Mouse (Mus musculus) midbrain, embryonic 10.5 days (tissue): Measurements from ENCODE around the gene Zfp446. TPM values are rescaled to one million over a fixed set of nuclear protein-coding genes. Genes with fewer than 3 reads are reported as not detected.
"Not testable (repeated sequence)": the region's sequence is repeated elsewhere in the genome, so short reads cannot be mapped to it uniquely, and the experiment has no call there.

Source experiments
- DNase-seq: peaks from one replicate; pipeline ENCODE4 v3.0.0-alpha.2; 2017; ENCODE audit warnings: low spot score
- H3K27ac ChIP-seq: fragments of 300-500 bp; sonication (generic); replicated peaks from 2 replicates; pipeline ENCODE4 v1.5.1; 2016; ENCODE audit warnings: mild to moderate bottlenecking
- H3K27me3 ChIP-seq: fragments of 300-500 bp; sonication (generic); 2 replicates; pipeline ENCODE4 v1.6.1; 2016; ENCODE audit warnings: low read depth, mild to moderate bottlenecking; ENCODE audit not compliant: poor library complexity, severe bottlenecking
- H3K36me3 ChIP-seq: fragments of 300-500 bp; sonication (generic); 2 replicates; pipeline ENCODE4 v1.6.1; 2016; ENCODE audit warnings: mild to moderate bottlenecking, moderate library complexity
- H3K4me1 ChIP-seq: fragments of 300-500 bp; sonication (generic); 2 replicates; pipeline ENCODE4 v1.6.1; 2016
- H3K4me3 ChIP-seq: fragments of 300-500 bp; sonication (generic); 2 replicates; pipeline ENCODE4 v1.5.1; 2016; ENCODE audit warnings: mild to moderate bottlenecking, moderate library complexity
- H3K9me3 ChIP-seq: fragments of 300-500 bp; sonication (generic); replicated peaks from 2 replicates; pipeline ENCODE4 v1.6.1; 2016; ENCODE audit warnings: mild to moderate bottlenecking
- WGBS: fragments of 180-500 bp; shearing (Covaris S2); methylation state at CpG from one replicate; pipeline ENCODE4 v1.1.7; 2016; 5-methylcytosine and 5-hydroxymethylcytosine counted together
- polyA plus RNA-seq: library from polyadenylated mRNA; unstranded; fragments of >200 nt; fragmentation: Nextera tagmentation; extraction: Ambion mirVana; gene quantifications from 2 replicates; pipeline ENCODE4 v1.2.1, GENCODE M21; 2016

Zfp446 gene
- 18.0 and 19.4 TPM in 2 replicates for polyA plus RNA-seq

GRCm38 (mm10) chr7:12977682-12978389 is at the start of gene Zfp446:
Zfp446 (plus strand) TSS chr7:12977848.
- DNase-seq = peak; percentile 98
- Histone ChIP-seq H3K27me3 (no peaks in the 10 kb centered on the region), H3K36me3 (peaks cover 27% of the 10 kb centered on the region), H3K27ac (peak within 1 kb of the TSS; percentile 97), H3K4me3 (peak within 1 kb of the TSS; percentile 77), H3K4me1 (peaks cover 24% of the 10 kb centered on the region), H3K9me3 (no peaks in the 10 kb centered on the region)
- under 1% methylated on average over 49 of the region's 49 CpGs for WGBS

GRCm38 (mm10) chr7:12933615-12934140 is 44.0 kb upstream of the Zfp446 start:
- no peaks in the 10 kb centered on the region for H3K9me3 ChIP-seq
- H3K27ac ChIP-seq = no peak overlapping the region; the same call in 1 of the 2 replicates
- no peak overlapping the region for H3K4me3 ChIP-seq
- 51% methylated on average over 4 of the region's 4 CpGs for WGBS
- peaks cover 12% of the 10 kb centered on the region for H3K4me1 ChIP-seq
- no peak for DNase-seq
- H3K27me3 ChIP-seq = peaks cover 14% of the 10 kb centered on the region
- peaks cover 15% of the 10 kb centered on the region for H3K36me3 ChIP-seq

- H3K36me3 ChIP-seq = 0 out of 2 replicates have a peak, but pooled peaks cover 5% of the 10 kb centered on the region
- no peak overlapping the region for H3K27ac ChIP-seq
- H3K4me3 ChIP-seq = no peak overlapping the region
- DNase-seq = no peak
- no peaks in the 10 kb centered on the region for H3K9me3 ChIP-seq
- WGBS = 85% methylated on average over 3 of the region's 3 CpGs
- peaks cover 12% of the 10 kb centered on the region for H3K4me1 ChIP-seq
- peaks cover 3% of the 10 kb centered on the region; the same call in 1 of the 2 replicates for H3K27me3 ChIP-seq
Measured at GRCm38 (mm10) chr7:12934808-12935207, 42.8 kb upstream of the Zfp446 start.

- H3K4me1 ChIP-seq = peaks cover 12% of the 10 kb centered on the region
- H3K27me3 ChIP-seq, H3K36me3 ChIP-seq, DNase-seq, H3K4me3 ChIP-seq, H3K9me3 ChIP-seq, H3K27ac ChIP-seq: not testable (repeated sequence)
- WGBS = 82% methylated on average over 4 of the region's 4 CpGs
Measured at GRCm38 (mm10) chr7:12937254-12937803, 40.3 kb upstream of the Zfp446 start.

GRCm38 (mm10) chr7:12940599-12940998 is 37.0 kb upstream of the Zfp446 start:
- H3K9me3 ChIP-seq = no peaks in the 10 kb centered on the region
- H3K4me1 ChIP-seq = no peaks in the 10 kb centered on the region
- no peaks in the 10 kb centered on the region for H3K27me3 ChIP-seq
- 90% methylated on average over 4 of the region's 4 CpGs for WGBS
- no peak for DNase-seq
- H3K36me3 ChIP-seq = no peaks in the 10 kb centered on the region
- no peak overlapping the region for H3K27ac ChIP-seq
- H3K4me3 ChIP-seq = no peak overlapping the region

GRCm38 (mm10) chr7:12943488-12943887 is 34.2 kb upstream of the Zfp446 start:
- DNase-seq = no peak
- no peaks in the 10 kb centered on the region for H3K9me3 ChIP-seq
- no peak overlapping the region for H3K4me3 ChIP-seq
- no peak overlapping the region for H3K27ac ChIP-seq
- H3K4me1 ChIP-seq = no peaks in the 10 kb centered on the region
- no peaks in the 10 kb centered on the region for H3K27me3 ChIP-seq
- no peaks in the 10 kb centered on the region for H3K36me3 ChIP-seq

- Histone ChIP-seq H3K27me3 (no peaks in the 10 kb centered on the region), H3K4me3 (peak overlapping the region; percentile 59), H3K9me3 (no peaks in the 10 kb centered on the region), H3K27ac (peak overlapping the region; percentile 94), H3K4me1 (peaks cover 17% of the 10 kb centered on the region), H3K36me3 (no peaks in the 10 kb centered on the region)
- WGBS = 11% methylated on average over 35 of the region's 35 CpGs
- peak; percentile 95 for DNase-seq
Measured at GRCm38 (mm10) chr7:12949032-12949871, 28.4 kb upstream of the Zfp446 start.

- H3K27ac ChIP-seq = peak overlapping the region; percentile 94
- DNase-seq = no peak
- WGBS = 11% methylated on average over 16 of the region's 16 CpGs
- H3K4me1 ChIP-seq = peaks cover 17% of the 10 kb centered on the region
- no peaks in the 10 kb centered on the region for H3K36me3 ChIP-seq
- no peaks in the 10 kb centered on the region for H3K9me3 ChIP-seq
- H3K4me3 ChIP-seq = peak overlapping the region; percentile 59
- no peaks in the 10 kb centered on the region for H3K27me3 ChIP-seq
Measured at GRCm38 (mm10) chr7:12949872-12950229, 27.8 kb upstream of the Zfp446 start.

GRCm38 (mm10) chr7:12954896-12955295 is 22.8 kb upstream of the Zfp446 start:
- no peak overlapping the region for H3K4me3 ChIP-seq
- no peaks in the 10 kb centered on the region for H3K9me3 ChIP-seq
- WGBS = 62% methylated on average over 3 of the region's 3 CpGs
- H3K36me3 ChIP-seq = no peaks in the 10 kb centered on the region
- H3K4me1 ChIP-seq = peaks cover 7% of the 10 kb centered on the region
- H3K27me3 ChIP-seq = no peaks in the 10 kb centered on the region
- H3K27ac ChIP-seq = no peak overlapping the region
- no peak for DNase-seq

GRCm38 (mm10) chr7:12957511-12957910 is 20.1 kb upstream of the Zfp446 start:
- Histone ChIP-seq H3K27me3 (no peaks in the 10 kb centered on the region), H3K4me3 (no peak overlapping the region), H3K36me3 (no peaks in the 10 kb centered on the region), H3K4me1 (0 out of 2 replicates have a peak, but pooled peaks cover 5% of the 10 kb centered on the region), H3K27ac (no peak overlapping the region), H3K9me3 (no peaks in the 10 kb centered on the region)
- 79% methylated on average over 5 of the region's 5 CpGs for WGBS
- DNase-seq = no peak

- 0 out of 2 replicates have a peak, but pooled peaks cover 5% of the 10 kb centered on the region for H3K4me1 ChIP-seq
- no peak for DNase-seq
- 80% methylated on average over 4 of the region's 4 CpGs for WGBS
Measured at GRCm38 (mm10) chr7:12958948-12959347, 18.7 kb upstream of the Zfp446 start.

GRCm38 (mm10) chr7:12959718-12960117 is 17.9 kb upstream of the Zfp446 start:
- Histone ChIP-seq H3K4me3 (no peak overlapping the region), H3K9me3 (no peaks in the 10 kb centered on the region), H3K36me3 (no peaks in the 10 kb centered on the region), H3K27me3 (no peaks in the 10 kb centered on the region), H3K27ac (no peak overlapping the region), H3K4me1 (peaks cover 5% of the 10 kb centered on the region; the same call in 1 of the 2 replicates)
- DNase-seq = no peak
- WGBS = 14% methylated on average over 4 of the region's 4 CpGs

More at GRCm38 (mm10) chr7:12958948-12959347, 18.7 kb upstream of the Zfp446 start:
- Histone ChIP-seq H3K36me3 (no peaks in the 10 kb centered on the region), H3K27me3 (no peaks in the 10 kb centered on the region), H3K27ac (no peak overlapping the region), H3K4me3 (no peak overlapping the region), H3K9me3 (no peaks in the 10 kb centered on the region)
